Mouse (Mus musculus) c-Kit-positive CD71-positive TER-119-negative erythroid progenitor cells, embryonic 14.5 days (primary cell): ENCODE data around the gene Gjb5.

Source experiments
- DNase-seq: peaks from one replicate; pipeline ENCODE4 v3.0.0-alpha.2; 2013; ENCODE audit warnings: low read depth

The Gjb5 gene

DNA sequence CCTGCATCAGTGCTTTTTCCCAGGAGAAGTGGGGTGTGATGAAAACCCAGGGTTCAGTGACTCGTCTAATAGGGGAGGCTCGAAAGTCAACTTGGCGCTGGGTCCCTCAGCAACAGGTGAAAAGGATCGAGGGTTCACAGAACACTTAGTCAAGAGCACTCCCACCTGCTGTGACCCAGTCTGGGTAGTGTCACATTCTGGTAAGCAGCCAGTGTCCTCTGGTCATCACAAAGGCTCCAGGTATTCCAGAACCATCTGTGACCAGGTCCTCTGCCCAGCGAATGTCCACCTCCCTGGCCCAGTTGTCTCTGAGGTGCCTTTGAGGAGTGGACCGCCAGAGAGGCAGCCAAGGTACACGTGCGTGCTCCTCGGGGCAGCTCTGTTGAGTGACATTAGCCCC lies 46.4 kb downstream of the Gjb5 start:
- no peak for DNase-seq

GRCm38 (mm10) chr4:127306915-127307314 lies 51.1 kb downstream of the Gjb5 start:
- DNase-seq, result no peak
